Mouse (Mus musculus) kidney, postnatal 10 days (tissue): ENCODE measurements at regions not wholly inside any gene's neighbourhood (a gene's known extent, or its start where the extent isn't known, plus 50 kb on each side); places are given as distances from the start of the nearest gene placed in this dataset.
A peak's percentile ranks its signal among the peaks of the same experiment; 100 is the strongest.

Source experiments
- DNase-seq: peaks from one replicate; pipeline ENCODE4 v3.0.0; 2021; ENCODE audit warnings: mixed read lengths

GRCm38 (mm10) chr9:87784872-87785271, 53.8 kb upstream of the Tbx18 start:
- no peak for DNase-seq

GRCm38 (mm10) chr9:87811746-87812145, 80.7 kb upstream of the Tbx18 start:
- no peak for DNase-seq

- no peak for DNase-seq
Observed at GRCm38 (mm10) chr9:87822276-87822675, 91.2 kb upstream of the Tbx18 start.

- no peak for DNase-seq
Observed at GRCm38 (mm10) chr9:87824691-87825230, 93.7 kb upstream of the Tbx18 start.

GRCm38 (mm10) chr9:87843898-87844297, 112.8 kb upstream of the Tbx18 start:
- peak; percentile 43 for DNase-seq

- no peak for DNase-seq
Observed at GRCm38 (mm10) chr9:87844453-87844852, 113.4 kb upstream of the Tbx18 start.

GRCm38 (mm10) chr9:87848882-87849281, 117.8 kb upstream of the Tbx18 start:
- DNase-seq: no peak

- no peak for DNase-seq
Observed at GRCm38 (mm10) chr9:87850133-87850532, 119.1 kb upstream of the Tbx18 start.

GRCm38 (mm10) chr9:87861588-87861987, 130.5 kb upstream of the Tbx18 start:
- DNase-seq: no peak

GRCm38 (mm10) chr9:87865236-87865635, 134.2 kb upstream of the Tbx18 start:
- DNase-seq: no peak

- DNase-seq: no peak
Observed at GRCm38 (mm10) chr9:87872384-87872905, 141.4 kb upstream of the Tbx18 start.

GRCm38 (mm10) chr9:87882587-87882986, 151.5 kb upstream of the Tbx18 start:
- no peak for DNase-seq

GRCm38 (mm10) chr9:87883069-87883468, 152.0 kb upstream of the Tbx18 start:
- DNase-seq: no peak

GRCm38 (mm10) chr9:87894051-87894450, 163.0 kb upstream of the Tbx18 start:
- no peak for DNase-seq

- no peak for DNase-seq
Observed at GRCm38 (mm10) chr9:87894596-87894995, 163.5 kb upstream of the Tbx18 start.

GRCm38 (mm10) chr9:87895526-87895925, 164.5 kb upstream of the Tbx18 start:
- no peak for DNase-seq

- no peak for DNase-seq
Observed at GRCm38 (mm10) chr9:87897336-87897735, 166.3 kb upstream of the Tbx18 start.

- DNase-seq: no peak
Observed at GRCm38 (mm10) chr9:87899368-87899767, 168.3 kb upstream of the Tbx18 start.

GRCm38 (mm10) chr9:87899800-87900199, 168.7 kb upstream of the Tbx18 start:
- DNase-seq: no peak

GRCm38 (mm10) chr9:87921291-87921690, 190.2 kb upstream of the Tbx18 start:
- DNase-seq: no peak

- DNase-seq: no peak
Observed at GRCm38 (mm10) chr9:87925151-87925550, 194.1 kb upstream of the Tbx18 start.

- DNase-seq: no peak
Observed at GRCm38 (mm10) chr9:87933230-87933629, 202.2 kb upstream of the Tbx18 start.

GRCm38 (mm10) chr9:87952426-87952825, 221.4 kb upstream of the Tbx18 start:
- DNase-seq: no peak

GRCm38 (mm10) chr9:87954941-87955340, 223.9 kb upstream of the Tbx18 start:
- DNase-seq: no peak

GRCm38 (mm10) chr9:87961796-87962195, 230.7 kb upstream of the Tbx18 start:
- DNase-seq: no peak
